Mouse (Mus musculus) heart, adult 2 months (tissue): ENCODE data around the gene Smbd1.

ENCODE experiments used
- CTCF ChIP-seq: fragments of 200-600 bp; IDR thresholded peaks from 2 replicates; pipeline ENCODE4 v1.8.1; 2022; ENCODE audit warnings: antibody characterized with exemption, mild to moderate bottlenecking, moderate library complexity
- EP300 ChIP-seq: fragments of 200-500 bp; IDR thresholded peaks from 2 replicates; pipeline ENCODE4 v1.6.1; 2011; ENCODE audit warnings: low read depth, low read length, control low read depth; ENCODE audit not compliant: insufficient read depth
- POLR2A ChIP-seq: fragments of 200-500 bp; IDR thresholded peaks from 2 replicates; pipeline ENCODE4 v1.6.1; 2011; ENCODE audit warnings: mild to moderate bottlenecking, low read depth, low read length, control low read depth; ENCODE audit not compliant: insufficient read depth

- TF ChIP-seq EP300 (no peak), CTCF (no peak), POLR2A (no peak)
Observed at GRCm38 (mm10) chr16:32818036-32818435, 7.8 kb upstream of the Smbd1 start.
